Mouse (Mus musculus): ENCODE results near the gene Bola3. TPM values are rescaled to one million over a fixed set of nuclear protein-coding genes. Genes with fewer than 3 reads are reported as not detected.

The Bola3 gene
- 27.1 TPM for total RNA-seq (2023)

DNA sequence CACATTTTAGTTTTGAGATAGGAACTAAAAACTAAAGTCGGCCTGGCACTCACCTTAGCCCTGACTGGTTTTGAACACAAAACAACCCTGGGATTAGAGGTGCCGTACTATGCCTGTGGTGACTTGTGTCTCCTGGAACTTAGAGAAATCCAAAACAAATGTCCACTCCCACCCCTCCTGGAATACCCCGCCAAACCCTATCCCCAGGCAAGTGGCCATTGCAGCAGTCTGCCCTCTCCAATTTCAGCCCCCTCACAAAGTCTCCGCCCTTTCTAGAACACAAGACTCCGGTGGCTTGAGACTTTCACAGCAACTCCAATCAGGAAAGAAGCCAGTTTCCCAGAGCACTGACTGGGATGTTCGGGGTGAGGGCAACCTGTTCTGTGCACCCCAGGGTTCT, at the start of gene Bola3:
Bola3 (plus strand) TSS at position 275 of the 400 bp plus-strand sequence.

GRCm38 (mm10) chr6:83325525-83326393, 23.2 kb upstream of the Bola3 start, which contains the start of the genes Mthfd2 and Mob1a:
Mthfd2 (minus strand) TSS chr6:83325908.
Mob1a (plus strand) TSS chr6:83326016.

Other genes with a start within 250 kb of the Bola3 start
- gene Ccdc142, start 247.5 kb upstream of the Bola3 start, total RNA-seq (2023) = 10.7 TPM
- 6.1 TPM for gene Gm42688, start 247.5 kb upstream of the Bola3 start, total RNA-seq (2023)
- gene Mrpl53, start 240.1 kb upstream of the Bola3 start, total RNA-seq (2023) = 24.3 TPM
- gene Mogs, start 233.7 kb upstream of the Bola3 start, total RNA-seq (2023) = 38.4 TPM
- 37.7 TPM for gene Wbp1, start 227.6 kb upstream of the Bola3 start, total RNA-seq (2023)
- gene Ino80b, start 223.7 kb upstream of the Bola3 start, total RNA-seq (2023) = 25.4 TPM
- gene Rtkn, start 213.7 kb upstream of the Bola3 start, total RNA-seq (2023) = not detected
- gene Wdr54, start 192.8 kb upstream of the Bola3 start, total RNA-seq (2023) = not detected
- gene 1700003E16Rik, start 192.7 kb upstream of the Bola3 start, total RNA-seq (2023) = not detected
- gene Dctn1, start 183.2 kb upstream of the Bola3 start, total RNA-seq (2023) = 85.3 TPM
- not detected for gene Slc4a5, start 129.3 kb upstream of the Bola3 start, total RNA-seq (2023)
- gene Mthfd2, start 23.2 kb upstream of the Bola3 start, total RNA-seq (2023) = 44.9 TPM
- gene Mob1a, start 23.1 kb upstream of the Bola3 start, total RNA-seq (2023) = 112 TPM
- 152 TPM for gene Tet3, start 109.9 kb downstream of the Bola3 start, total RNA-seq (2023)
- gene Dguok, start 157.8 kb downstream of the Bola3 start, total RNA-seq (2023) = 39.9 TPM
- gene Actg2, start 187.1 kb downstream of the Bola3 start, total RNA-seq (2023) = not detected
- 19.0 TPM for gene Stambp, start 223.6 kb downstream of the Bola3 start, total RNA-seq (2023)

All from CD4-positive naive resting alpha-beta T cell, adult 76 days (primary cell).